Mouse (Mus musculus) gonadal fat pad, adult 2 months (tissue): ENCODE measurements around the gene Icmt. TPM values are rescaled to one million over a fixed set of nuclear protein-coding genes. Genes with fewer than 3 reads are reported as not detected.
A peak's percentile ranks its signal among the peaks of the same experiment; 100 is the strongest.

ENCODE experiments used
- DNase-seq: peaks from one replicate; pipeline ENCODE4 v3.0.0-alpha.2; 2012; ENCODE audit warnings: low read depth
- polyA plus RNA-seq: library from polyadenylated mRNA; depleted of rRNA; stranded (reverse); fragments of >200 nt; gene quantifications from 2 replicates; pipeline ENCODE4 v1.2.3, GENCODE M21; 2012

Icmt gene
- polyA plus RNA-seq, 1 experiment: 35.4 TPM

DNA sequence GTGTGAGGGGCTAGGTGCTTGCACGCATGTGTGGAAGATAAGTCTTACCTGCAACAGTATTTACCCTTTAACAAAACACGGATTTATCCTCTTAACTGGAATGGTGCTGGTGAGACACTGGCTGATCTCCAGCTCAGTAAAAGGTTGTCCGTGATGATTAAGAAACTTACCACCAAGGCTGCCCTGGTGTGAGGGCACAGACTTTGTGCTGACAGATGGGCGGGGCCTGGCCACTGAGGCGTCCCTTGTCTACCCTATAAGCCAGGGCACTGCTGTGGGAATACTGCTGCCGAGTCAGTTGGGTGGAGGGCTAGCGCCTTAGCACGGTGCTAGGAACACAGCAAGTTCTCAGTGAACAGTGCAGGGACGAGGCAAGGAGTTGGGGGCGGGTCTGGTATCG, 5.0 kb downstream of the Icmt start:
- no peak for DNase-seq

DNA sequence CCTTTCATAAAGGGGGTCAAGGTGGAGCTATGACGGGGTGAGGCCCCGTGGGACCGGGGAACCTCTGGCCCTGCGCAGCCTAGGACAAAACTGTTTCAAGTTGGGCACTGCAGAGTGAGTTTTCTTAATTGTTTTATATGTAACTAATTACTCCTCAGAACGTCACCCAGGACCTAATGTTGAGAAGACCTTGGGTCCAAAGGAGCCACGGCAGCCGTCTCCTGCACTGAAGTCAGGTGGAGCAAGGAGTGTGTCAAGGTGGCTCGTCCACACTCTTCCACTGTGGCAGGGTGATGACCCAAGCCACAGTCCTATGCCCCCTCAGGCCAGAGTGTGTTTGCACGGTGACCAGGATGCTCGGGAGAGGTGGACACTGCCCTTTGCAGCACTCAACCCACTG, 6.1 kb downstream of the Icmt start:
- DNase-seq: no peak

DNA sequence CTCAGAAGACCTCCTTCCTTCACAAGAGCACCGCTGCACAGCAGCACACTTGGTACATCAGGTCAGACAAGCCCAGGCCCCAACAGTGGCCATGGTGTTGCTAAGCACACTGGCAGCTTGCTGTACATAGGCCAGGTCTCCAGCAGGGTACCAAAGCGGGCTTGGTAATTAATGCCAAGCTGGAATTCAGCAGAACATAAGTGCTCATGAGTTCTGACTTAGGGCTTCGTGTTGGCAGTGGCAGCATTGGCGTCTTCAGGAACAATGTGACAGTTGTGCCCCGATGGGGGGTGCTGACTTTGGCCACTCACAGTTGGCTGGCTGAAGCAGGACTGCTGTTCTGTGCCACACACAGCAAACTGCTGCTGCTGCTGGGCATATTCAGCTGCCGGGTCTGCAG, 7.7 kb downstream of the Icmt start:
- no peak for DNase-seq

DNA sequence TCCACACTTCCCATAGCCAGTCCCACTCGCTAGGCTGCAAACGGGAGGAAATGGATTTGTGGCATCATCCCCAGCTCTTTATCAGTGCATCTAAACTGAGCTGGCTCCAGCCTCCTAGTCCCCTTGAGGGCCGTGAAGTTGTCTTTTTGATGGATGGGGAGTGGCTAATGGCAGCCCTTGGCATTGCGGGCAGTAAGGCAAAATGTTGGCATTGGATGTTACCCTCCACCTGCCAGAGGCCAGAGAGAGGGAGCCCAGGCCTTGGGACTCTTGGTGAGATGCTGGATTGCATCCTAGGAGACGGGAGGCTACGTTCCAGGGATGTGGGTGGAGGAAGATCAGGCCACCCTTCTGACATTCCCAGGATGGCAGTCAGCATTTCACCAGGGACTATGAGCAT, 9.0 kb downstream of the Icmt start:
- DNase-seq: no peak

DNA sequence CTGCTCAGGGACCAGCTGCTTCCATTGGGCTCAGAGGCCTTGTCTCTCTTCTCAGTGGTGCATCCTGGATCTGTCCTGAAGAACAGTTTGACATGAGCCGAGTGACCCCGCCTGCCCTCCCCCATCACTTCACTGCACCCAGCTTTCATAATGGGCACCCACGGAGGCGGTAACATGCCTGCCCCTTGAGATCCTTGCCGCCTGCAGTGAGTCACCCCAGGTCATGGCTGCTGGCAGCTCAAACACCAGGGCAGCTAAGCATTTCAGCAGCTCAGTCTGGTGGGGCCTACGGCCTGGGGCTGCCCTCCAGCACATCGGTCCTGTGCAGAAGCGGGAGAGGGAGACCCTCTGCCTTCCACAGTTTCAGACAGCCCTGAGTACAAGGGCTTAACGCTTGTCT, 10.5 kb downstream of the Icmt start:
- DNase-seq: no peak

DNA sequence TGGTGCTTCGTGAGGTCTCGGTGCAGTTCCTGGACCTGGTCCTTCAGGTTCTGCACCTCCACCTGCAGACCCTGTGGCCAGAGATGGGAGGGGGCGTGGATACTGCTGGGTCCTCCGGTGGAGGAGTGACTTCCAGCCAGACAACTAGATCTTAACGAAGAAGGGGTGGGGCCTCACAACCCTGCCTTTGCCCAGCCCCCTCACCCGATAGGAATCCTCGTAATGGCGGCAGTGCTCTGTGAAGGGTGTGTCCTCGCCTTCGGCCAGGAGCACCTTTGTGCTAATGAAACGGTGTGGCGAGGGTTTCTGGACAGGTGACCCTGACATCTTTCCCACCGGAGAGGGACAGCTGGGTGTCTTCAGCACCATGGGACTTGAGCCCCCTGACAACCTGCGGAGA, 15.2 kb downstream of the Icmt start:
- DNase-seq: no peak

DNA sequence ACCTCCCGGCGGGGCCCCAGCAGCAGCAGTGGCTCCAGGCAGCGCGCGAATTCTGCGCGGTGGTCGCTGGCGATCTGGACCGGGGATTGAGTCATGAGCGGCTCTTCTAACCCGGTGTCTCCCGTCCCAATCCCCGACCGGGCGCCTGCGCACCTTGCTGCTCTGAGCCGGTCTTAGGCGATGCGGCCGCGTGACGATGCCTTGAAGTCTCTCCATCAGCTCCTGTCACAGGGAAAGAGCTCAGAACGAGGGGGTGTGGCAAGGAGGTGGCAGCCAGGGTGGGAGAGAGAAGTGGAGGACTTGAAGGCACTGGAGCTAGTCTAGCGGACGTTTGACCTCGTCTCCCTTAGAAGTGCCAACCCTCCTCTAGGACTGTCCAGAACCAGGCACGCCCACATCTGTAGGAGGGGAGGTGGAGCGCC, 16.2 kb downstream of the Icmt start:
- no peak for DNase-seq

DNA sequence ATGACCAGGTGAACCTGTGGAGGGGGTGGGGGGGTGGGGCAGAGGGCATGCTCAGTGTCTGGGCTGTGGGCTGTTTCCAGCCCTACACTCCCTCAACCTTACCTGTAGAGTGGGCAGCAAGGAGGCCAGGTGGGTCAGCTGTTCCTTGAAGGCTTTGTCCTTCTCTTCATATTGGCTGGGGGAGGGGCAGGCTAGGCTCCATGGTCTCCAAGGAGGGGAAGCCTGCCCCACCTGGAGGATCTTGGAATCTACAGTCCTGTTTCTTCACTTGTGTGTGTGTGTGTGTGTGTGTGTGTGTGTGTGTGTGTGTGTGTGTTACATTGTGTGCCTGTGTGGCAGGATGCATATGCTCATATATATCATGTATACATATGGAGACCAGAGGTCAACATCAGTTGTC, 16.9 kb downstream of the Icmt start:
- DNase-seq: no peak

DNA sequence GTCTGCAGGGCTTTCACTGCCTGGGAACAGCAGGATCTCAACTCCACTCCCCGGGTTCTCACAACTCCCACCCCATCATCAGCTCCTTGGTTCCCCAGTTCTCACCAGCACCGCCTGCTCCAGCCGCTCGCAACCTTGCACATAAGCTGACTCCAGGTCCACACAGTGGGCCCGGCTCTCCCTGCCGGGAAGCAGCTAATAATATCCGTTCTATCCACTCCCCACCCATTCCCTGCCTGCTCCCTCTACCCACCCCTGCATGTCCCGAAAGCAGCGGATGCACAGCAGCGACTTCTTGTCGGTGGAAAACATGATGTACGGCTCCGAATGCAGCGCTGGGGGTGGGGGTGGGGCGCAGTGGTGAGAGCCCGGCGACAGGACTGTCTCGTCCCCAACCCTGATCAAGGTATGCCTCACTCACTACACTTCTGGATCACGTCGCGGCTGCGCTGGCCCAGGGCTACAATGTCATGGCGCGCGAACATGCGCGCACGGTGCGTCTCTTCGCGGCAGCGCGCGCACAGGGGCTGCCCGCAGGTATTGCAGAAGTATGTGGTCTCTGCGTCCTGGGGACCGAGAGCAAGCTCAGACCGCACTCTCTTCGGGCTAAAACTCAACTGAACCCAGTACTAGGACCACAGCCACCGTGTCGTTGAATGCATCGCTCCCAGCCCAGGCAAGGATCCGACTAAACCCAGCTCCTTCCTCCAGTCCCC, 18.6 kb downstream of the Icmt start:
- no peak for DNase-seq

DNA sequence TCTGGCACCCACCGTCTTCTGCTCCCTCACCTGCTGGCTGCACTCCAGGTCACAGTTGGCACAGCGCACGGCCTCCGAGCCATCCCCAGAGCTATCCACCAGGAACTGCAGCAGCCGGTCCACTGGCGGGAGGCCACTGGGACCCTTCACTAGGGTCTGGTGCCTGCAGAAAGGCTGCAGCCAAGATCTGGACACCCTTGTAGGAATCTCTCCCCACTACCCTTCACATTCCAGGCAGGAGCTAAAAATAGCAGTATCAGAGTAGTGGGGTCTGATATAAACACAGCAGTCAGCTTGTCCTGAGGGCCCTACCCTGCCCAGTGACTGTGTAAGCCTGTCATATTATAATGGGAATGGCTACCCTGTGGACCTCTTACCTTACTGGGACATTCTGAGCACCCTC, 20.6 kb downstream of the Icmt start:
- DNase-seq: no peak

DNA sequence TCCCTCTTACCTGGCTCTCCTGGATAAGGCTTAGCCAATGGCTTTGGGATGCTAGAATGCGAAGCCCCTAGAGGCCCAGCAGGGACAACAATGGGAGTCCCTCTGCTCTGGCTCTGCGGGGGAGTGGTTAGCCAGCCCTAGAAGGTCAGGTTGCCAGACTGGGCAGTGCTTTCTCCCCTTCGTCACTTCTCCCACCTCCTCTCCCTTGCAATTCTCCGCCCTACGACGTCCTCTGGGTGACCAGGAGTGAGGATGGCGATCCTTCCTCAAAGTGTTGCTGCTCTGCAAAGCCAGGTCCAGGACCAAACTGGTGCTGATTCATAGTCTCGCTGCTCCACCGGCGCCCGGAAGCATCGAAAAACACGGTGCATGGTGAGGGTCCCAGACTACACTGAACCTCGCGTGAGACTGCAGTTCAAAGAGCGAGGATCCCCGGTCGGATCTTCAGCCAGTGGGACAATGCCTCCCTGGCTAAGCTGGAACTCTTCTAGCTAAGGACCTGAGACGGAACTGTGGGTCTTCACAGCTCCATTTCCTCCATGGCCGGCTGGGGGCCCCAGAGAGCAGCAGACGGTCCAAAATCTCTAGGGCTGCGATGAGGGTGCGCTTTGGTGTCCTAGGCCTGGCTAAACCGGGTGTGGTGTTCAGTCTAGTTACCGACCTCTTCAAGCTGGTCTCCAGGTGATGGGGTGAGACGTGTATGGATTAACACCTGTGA, 21.6 kb downstream of the Icmt start, which contains the start of gene Rnf207:
Gene Rnf207 (minus strand): TSS at position 477 of the 718 bp plus-strand sequence.
- DNase-seq: no peak

DNA sequence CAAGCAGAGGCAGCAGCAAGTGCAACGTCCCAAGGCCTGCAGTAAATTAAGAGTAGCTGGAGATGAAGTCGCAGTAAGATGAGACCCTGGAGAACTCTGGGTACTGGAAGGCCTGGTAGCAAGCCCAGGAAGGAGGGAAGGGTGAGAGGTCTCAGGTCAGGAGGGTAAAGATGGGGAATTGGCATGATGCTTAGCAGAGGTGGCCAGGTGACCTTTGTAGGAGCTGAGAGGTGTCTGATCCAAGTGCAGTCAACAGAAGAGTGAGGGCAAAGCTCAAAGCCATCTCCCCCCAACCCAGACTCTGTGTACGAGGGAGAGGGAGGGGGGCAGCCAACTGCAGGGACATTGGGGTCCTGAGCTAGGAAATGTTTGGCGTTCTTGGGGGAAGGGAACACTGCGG, 24.4 kb downstream of the Icmt start:
- no peak for DNase-seq

DNA sequence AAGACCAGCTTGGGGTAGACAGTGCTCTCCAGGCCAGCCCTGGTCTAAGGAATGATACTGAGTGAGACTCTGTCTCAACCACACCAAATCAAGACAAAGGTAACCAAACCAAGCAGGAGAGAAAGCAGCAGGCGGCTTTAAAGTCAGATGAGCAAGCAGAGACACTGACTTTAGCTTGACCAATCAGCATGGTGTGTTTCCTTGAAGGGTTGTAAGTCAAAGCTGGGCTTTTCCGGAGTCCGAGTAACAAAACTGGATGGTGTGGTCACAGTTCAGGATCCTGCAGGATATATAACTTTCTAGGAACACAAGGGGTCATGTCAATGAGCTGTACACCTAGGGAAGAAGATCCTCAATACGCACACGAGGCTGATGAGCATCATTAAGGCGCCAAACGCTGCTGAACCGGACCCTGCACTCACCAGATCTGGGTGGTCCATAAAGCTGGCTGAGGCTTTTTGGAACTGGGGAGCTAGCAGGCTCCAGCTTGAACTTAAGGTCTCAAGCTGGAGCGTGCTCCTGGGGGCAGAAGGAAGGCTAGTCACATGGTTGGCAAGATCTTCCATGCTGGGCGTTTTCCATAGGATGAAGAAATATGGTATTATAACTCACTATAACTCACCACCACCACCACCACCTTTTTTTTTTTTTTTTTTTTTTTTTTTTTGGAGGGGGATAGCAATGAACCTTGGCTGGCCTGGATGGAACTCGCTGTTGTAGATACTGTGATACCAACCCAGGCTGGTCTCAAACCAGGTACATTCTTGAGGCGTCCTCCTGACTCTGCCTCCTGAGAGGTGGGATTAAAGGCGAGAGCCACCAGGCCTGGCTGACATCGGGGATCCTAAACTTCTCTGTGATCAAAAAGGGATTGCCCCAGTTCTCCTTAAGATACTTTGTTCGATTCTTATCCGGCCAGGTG, 27.9 kb downstream of the Icmt start:
- no peak for DNase-seq

DNA sequence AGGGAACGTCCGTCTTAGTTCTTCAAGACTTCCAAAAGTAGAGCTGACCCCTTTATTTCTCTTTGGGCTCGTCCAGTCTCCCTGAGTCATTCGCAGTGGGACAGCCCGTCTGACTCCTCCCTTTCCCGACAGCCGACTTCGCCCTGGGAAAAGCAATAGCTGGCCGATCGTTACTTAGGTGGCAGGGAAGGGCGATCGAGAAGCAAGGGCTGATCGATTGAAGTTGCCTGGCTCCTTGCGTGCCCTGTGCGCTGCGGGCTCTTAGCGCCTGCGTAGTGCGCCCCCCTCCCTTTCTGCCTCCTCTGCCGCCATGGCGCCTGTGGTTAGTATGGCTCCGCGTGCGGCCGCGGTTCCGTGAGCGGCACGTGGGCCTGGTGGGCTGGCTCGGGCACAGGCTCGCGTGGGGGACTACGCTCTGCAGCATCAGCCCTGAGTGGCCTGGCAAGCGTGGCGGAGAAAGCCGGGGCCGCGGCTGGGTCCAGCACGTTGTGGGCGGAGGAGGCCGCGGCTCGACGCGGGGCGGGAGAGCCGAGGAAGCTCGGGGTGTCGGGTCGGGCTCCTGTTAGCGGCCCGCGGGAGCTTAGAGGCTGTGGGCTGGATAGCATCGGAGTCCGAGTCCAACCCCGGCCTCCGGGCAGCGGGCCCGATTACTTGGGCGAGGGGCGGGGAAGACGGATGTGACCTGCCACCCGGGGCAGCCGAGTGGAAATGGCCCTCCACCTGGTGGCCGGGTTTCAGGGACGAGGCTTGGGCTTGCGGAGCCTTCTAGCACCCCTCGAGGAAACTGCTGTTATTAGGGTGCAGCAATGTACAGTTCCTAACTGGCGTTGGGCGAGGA, 28.8 kb downstream of the Icmt start, which contains the start of gene Rpl22:
Gene Rpl22 (plus strand): TSS at position 169 of the 838 bp plus-strand sequence.
- DNase-seq: peak; percentile 82

DNA sequence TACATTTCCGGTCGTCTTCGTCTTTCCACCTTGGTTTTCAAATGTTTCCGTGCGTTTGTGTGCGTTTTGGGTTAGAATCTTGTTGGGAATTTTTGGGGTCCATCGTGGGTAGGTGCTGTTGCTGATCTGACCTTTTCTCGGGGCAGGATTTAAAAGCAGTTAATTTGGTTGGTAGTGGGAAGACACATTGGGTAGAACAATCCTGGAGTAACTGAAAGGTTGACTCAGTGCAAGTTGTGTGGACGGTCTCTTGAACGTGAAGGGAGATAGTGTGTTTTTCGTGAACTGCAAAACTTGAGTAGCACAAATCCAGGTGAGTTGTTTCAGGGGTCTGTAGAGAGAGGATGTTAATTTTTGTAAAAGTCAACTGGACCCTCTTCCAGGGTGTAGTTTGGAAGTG, 29.5 kb downstream of the Icmt start:
- no peak for DNase-seq

DNA sequence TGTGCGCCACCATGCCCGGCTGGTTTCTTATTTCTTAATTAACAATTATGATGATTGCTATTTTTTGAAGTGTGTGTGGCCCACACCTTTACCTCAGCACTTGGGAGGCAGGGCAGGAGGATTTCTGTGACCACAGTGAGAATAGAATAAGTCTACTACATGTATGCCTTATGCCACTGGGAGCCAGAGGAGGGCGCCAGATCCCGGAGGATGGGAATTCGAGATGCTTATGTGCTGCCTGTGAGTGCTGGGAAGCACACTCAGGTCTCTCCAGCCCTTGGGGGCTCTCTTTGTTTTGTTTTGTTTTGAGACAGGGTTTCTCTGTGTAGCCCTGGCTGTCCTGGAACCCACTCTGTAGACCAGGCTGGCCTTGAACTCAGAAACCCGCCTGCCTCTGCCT, 31.7 kb downstream of the Icmt start:
- no peak for DNase-seq

DNA sequence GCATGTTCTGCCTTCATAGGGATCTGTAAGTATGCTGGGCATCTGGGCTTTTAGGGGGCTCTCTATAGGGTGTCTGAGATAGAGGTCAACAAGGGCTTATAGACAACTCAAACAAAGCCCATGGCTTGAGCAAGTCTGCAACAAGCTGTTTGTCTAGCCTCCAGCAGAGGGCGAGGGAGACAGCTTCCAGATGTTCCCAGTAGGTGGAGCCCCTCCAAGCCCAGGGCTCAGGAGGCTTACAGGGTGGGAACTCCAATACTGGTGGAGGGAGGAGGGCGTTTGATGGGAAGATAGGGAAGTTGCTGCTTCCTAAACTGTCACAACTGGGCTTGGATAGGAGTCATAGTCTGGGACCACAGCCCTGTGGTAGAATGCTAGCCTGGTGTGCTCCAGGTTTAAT, 35.9 kb downstream of the Icmt start:
- no peak for DNase-seq

DNA sequence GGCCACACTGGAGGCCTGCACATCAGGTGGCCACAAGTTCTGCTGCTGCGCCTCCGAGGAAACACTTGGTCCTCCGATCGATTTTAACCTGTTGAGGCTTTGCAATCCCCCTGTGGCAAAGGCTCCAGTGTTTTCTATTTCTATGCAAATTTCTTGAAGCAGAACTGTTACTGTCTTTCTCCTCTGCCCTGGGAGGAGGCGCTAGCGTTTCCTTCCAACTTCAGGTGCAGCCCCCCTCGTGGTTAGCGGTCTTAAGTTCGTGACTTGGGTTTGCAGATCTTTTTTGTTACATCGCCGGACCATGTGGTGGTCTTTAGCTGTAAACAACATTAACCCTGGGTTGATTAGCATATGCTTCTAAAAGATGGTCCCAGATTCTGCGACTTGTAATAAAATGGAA, 36.6 kb downstream of the Icmt start:
- DNase-seq: no peak

DNA sequence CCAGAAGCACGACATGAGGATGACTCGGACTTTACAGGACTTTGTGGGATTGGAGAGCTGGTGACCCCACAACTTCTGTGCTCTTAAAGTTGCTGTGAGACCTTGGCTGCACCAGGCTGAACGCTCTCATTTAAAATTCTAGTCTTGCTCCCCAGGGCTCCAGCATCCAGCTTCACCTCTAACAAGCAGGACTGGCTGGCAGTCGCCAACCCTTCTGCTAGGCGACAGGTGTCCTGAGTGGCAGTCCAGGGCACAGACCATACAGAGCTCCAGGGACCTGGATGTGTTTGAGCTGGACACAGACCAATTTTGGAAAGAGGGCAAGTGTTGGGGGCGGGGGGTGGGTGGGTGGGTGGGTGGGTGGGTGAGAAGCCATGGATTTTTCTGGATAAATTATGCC, 40.7 kb downstream of the Icmt start:
- no peak for DNase-seq

DNA sequence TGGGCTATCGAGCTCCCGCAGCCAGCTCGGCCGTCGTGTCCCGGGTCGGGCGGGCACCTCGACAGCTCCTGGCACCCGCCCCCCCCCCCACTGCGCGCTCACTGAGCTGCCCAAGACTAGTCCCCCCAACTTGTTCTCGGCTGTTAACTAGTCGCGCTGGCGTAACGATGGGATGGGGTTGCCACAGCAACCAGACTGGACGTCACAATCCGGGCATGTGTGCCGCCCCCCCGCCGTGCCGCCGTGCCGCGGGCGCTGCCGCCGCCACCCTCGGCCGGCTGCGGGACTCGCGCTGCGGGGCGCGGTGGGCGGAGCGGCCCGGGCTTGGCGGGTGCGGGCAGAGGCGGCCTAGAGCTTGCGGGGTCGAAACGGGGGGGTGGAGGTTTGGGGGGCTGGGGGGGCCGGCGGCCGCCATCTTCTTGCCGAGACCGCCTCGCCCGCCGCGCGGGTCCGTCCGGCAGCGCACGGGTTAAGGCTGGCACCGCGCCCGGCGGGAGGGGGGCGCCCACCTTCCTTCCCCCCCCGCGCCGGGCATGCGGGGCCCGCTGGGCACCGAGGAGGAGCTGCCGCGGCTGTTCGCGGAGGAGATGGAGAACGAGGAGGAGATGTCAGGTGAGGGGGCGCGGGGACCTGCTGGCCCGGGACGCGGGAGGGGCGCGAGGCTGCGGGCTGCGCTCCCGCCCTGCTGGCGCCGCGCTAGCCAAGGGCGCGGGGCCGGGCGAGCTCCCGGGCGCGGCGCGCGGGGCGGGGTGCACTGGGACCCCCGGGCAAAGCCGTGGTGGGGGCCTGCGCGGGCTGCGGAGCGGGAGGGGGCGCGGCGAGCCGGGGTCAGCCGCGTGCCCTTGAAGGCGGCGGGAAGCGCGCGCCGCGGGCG, 41.6 kb downstream of the Icmt start, which contains the start of gene Chd5:
Gene Chd5 (plus strand): TSS at position 233 of the 874 bp plus-strand sequence.
- no peak for DNase-seq
